Mouse (Mus musculus) bone marrow macrophage, adult 2 months (primary cell): ENCODE measurements around the gene Tm4sf5.

Experiments
- CTCF ChIP-seq: IDR thresholded peaks from 2 replicates; pipeline ENCODE4 v1.5.1; 2012; ENCODE audit warnings: low read depth, mild to moderate bottlenecking, low read length, moderate library complexity
- POLR2A ChIP-seq: IDR thresholded peaks from 2 replicates; pipeline ENCODE4 v1.6.1; 2012; ENCODE audit warnings: mild to moderate bottlenecking, low read depth, low read length, borderline replicate concordance

DNA sequence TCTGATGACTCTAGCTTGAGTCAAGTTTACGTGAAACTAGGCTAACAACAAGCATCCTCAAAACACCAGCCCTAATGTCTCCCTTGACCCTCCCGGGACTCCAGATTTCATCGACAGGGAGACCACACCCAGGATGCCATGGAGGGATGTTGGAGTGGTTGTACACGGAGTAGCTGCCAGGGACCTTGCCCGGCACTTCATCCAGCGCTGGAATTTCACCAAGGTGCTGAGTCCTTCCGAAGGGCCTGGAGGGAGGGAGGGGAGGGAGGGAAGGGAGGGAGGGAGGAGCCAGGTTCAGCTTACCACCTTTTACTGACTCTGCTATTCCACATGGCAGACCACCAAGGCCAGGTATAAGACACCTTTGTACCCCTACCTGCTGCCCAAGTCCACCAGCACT, 48.9 kb downstream of the Tm4sf5 start:
- TF ChIP-seq CTCF (no peak), POLR2A (no peak)
